Mouse (Mus musculus): Measurements from ENCODE around the gene Fibin.

Gene Fibin

GRCm38 (mm10) chr2:110313305-110313824 is 49.6 kb downstream of the Fibin start:
- DNase-seq: no peak

Measured in right cerebral cortex, adult 18-20 months (tissue).